Mouse (Mus musculus) heart, postnatal 36 days (tissue): ENCODE data around the gene Zbtb17. TPM values are rescaled to one million over a fixed set of nuclear protein-coding genes. Genes with fewer than 3 reads are reported as not detected.

Experiments
- DNase-seq, 2 experiments: peaks; one replicate each; pipeline ENCODE4 v3.0.0; 2021 to 2022
- intact Hi-C: fragments of 180-260 bp; cut with DNase I; formaldehyde crosslinking; loops from one replicate; pipeline ENCODE4 v1.15.1; 2025
- total RNA-seq, 2 experiments: library from RNA; stranded (reverse); gene quantifications; 2 replicates each; pipeline ENCODE4 v1.2.3; 2021

The Zbtb17 gene
- total RNA-seq, 2 experiments from 2014 or later, result 21.3 to 24.7 TPM

- DNase-seq, result no peak
- intact Hi-C loops, result no loop called here
Observed at GRCm38 (mm10) chr4:141479411-141479810, 35.0 kb downstream of the Zbtb17 start.

- DNase-seq, result no peak
Observed at GRCm38 (mm10) chr4:141484071-141484470, 39.6 kb downstream of the Zbtb17 start.

GRCm38 (mm10) chr4:141487581-141487980, 43.1 kb downstream of the Zbtb17 start:
- DNase-seq, result no peak
- intact Hi-C loops, result loop anchor here (5.0 kb wide), 1 partner anchor 75 kb away; no protein-coding TSS in a partner anchor

More at GRCm38 (mm10) chr4:141484071-141484470, 39.6 kb downstream of the Zbtb17 start:
- intact Hi-C loops, result loop anchor here (5.0 kb wide), 1 partner anchor 93 kb away; no protein-coding TSS in a partner anchor

- intact Hi-C loops, result loop anchor here (5.0 kb wide), 1 partner anchor 74 kb away; no protein-coding TSS in a partner anchor
- DNase-seq, result no peak
Observed at GRCm38 (mm10) chr4:141488670-141489069, 44.2 kb downstream of the Zbtb17 start.

GRCm38 (mm10) chr4:141500637-141501036, 56.2 kb downstream of the Zbtb17 start:
- intact Hi-C loops, result loop anchor here (5.0 kb wide), 2 partner anchors 37 to 68 kb away; partner anchors contain the start of gene Spen
- DNase-seq, result peak in 1 of 2 experiments; percentile 18

GRCm38 (mm10) chr4:141501058-141501457, 56.6 kb downstream of the Zbtb17 start:
- no peak for DNase-seq
- intact Hi-C loops, result loop anchor here (5.0 kb wide), 2 partner anchors 36 to 69 kb away; partner anchors contain the start of gene Spen

GRCm38 (mm10) chr4:141502723-141503122, 58.3 kb downstream of the Zbtb17 start:
- intact Hi-C loops, result loop anchor here (5.0 kb wide), 2 partner anchors 35 to 70 kb away; partner anchors contain the start of gene Spen
- no peak for DNase-seq

- intact Hi-C loops, result loop anchor here (5.0 kb wide), 2 partner anchors 33 to 72 kb away; partner anchors contain the start of gene Spen
- no peak for DNase-seq
Observed at GRCm38 (mm10) chr4:141504471-141504870, 60.0 kb downstream of the Zbtb17 start.

GRCm38 (mm10) chr4:141505810-141506209, 61.4 kb downstream of the Zbtb17 start:
- intact Hi-C loops, result no loop called here
- DNase-seq, result no peak

GRCm38 (mm10) chr4:141506352-141506751, 61.9 kb downstream of the Zbtb17 start:
- DNase-seq, result peak; percentile 70 to 79
- intact Hi-C loops, result no loop called here

- intact Hi-C loops, result no loop called here
- peak; percentile 39 to 58 for DNase-seq
Observed at GRCm38 (mm10) chr4:141506893-141507292, 62.4 kb downstream of the Zbtb17 start.

GRCm38 (mm10) chr4:141510457-141510856, 66.0 kb downstream of the Zbtb17 start:
- DNase-seq, result no peak

GRCm38 (mm10) chr4:141512145-141512544, 67.7 kb downstream of the Zbtb17 start:
- intact Hi-C loops, result no loop called here
- DNase-seq, result no peak

More at GRCm38 (mm10) chr4:141510457-141510856, 66.0 kb downstream of the Zbtb17 start:
- intact Hi-C loops, result loop anchor here (2.0 kb wide), 1 partner anchor 26 kb away; no protein-coding TSS in a partner anchor

- intact Hi-C loops, result no loop called here
- no peak for DNase-seq
Observed at GRCm38 (mm10) chr4:141514179-141514641, 69.8 kb downstream of the Zbtb17 start.

Other genes starting within 250 kb of the Zbtb17 start
- gene Rsg1, start 230.7 kb upstream of the Zbtb17 start, total RNA-seq, result 1 to 10 TPM in 1 of 2 experiments, under 1 TPM in 1; 0.80 to 1.1 TPM
- 10 to 100 TPM; 22.2 to 39.7 TPM for gene Arhgef19, start 205.2 kb upstream of the Zbtb17 start, total RNA-seq
- 1 to 10 TPM; 5.4 to 7.0 TPM for gene Epha2, start 143.4 kb upstream of the Zbtb17 start, total RNA-seq
- gene Fam131c, start 76.4 kb upstream of the Zbtb17 start, total RNA-seq, result 1 to 10 TPM; 1.6 to 1.7 TPM
- gene Clcnka, start 45.9 kb upstream of the Zbtb17 start, total RNA-seq, result not detected
- 1 to 10 TPM in 1 of 2 experiments, under 1 TPM in 1; 0.38 to 1.0 TPM for gene Clcnkb, start 28.6 kb upstream of the Zbtb17 start, total RNA-seq
- gene Hspb7, start 23.9 kb upstream of the Zbtb17 start, total RNA-seq, result 1,000 to 10,000 TPM; 1,173 to 1,191 TPM
- gene Srarp, start 8.5 kb upstream of the Zbtb17 start, total RNA-seq, result 1 to 10 TPM in 1 of 2 experiments, under 1 TPM in 1; 0.67 to 1.6 TPM
- gene Spen, start 93.9 kb downstream of the Zbtb17 start, total RNA-seq, result 10 to 100 TPM; 31.1 to 32.4 TPM
- gene Fblim1, start 161.4 kb downstream of the Zbtb17 start, total RNA-seq, result 100 to 1,000 TPM; 231 to 294 TPM
- 10 to 100 TPM; 26.1 to 29.2 TPM for gene Tmem82, start 174.0 kb downstream of the Zbtb17 start, total RNA-seq
- 100 to 1,000 TPM; 160 to 170 TPM for gene Slc25a34, start 179.2 kb downstream of the Zbtb17 start, total RNA-seq
- 100 to 1,000 TPM; 103 to 112 TPM for gene Plekhm2, start 220.2 kb downstream of the Zbtb17 start, total RNA-seq
- under 1 TPM in 1 of 2 experiments, not detected in 1; 1.00 TPM for gene Rsc1a1, start 240.9 kb downstream of the Zbtb17 start, total RNA-seq